Mouse (Mus musculus) mouse trophoblast stem cell (cell line): ENCODE measurements around the gene Gale.

Source experiments
- in situ Hi-C, 2 experiments: fragments of 300-500 bp; cut with MseI, MboI; formaldehyde crosslinking; loops; 2 replicates in 1 of 2; 3 replicates in 1 of 2; pipeline ENCODE4 v1.15.1; 2025

Gale gene

DNA sequence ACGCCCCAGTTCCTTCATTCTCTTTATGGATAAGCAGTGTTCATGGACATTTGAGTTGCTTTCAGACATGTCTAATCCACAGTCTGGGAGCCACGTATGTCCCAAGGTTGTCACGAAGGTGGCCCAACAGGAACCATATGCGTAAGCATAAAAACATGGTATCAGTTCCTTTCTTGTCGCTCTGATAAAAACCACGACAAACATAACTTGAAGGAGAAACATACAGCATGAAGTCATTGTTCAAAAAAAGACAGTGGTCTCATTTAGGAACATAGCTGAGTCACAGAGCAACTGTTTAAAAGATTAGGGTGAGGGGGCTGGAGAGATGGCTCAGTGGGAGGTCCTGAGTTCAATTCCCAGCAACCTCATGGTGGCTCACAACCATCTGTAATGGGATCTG lies 21.3 kb upstream of the Gale start:
- in situ Hi-C loops: no loop called here

DNA sequence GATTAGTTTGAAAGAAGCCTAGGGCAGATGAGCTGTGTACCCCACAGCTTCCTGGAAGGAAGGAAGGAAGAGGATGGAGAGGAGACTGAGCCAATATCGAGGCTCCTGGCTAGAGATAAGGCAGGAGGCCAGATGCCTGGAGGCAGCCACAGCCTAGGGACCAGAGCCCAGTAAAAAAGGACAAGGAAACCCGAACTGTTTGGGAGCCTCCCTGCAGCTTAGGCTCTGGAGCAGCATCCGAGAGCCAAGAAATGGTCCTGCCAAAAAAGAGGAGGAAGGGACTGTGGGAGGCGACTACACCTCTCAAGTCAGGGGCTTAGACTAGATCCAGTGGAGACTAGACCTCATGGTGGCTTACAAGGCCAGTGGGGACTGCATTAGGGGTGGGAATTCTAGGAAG lies 20.1 kb upstream of the Gale start:
- in situ Hi-C loops: no loop called here

DNA sequence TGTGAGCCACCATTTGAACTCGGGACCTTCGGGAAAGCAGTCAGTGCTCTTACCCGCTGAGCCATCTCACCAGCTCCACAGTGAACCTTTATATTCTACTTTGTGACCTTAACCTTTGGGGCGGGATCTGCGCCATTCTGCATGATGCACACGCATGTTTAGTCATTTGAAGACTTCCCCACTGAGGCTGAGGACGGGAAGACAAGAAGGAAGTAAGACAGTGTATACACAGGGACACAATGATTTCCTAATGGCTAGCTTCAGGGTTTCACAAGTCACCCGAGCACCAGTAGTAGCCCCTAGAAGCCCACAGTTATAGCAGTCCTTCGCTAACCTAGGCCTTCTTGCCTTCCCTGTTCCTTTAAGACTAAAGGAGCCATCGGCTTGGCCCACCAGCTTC lies 17.8 kb upstream of the Gale start:
- in situ Hi-C loops: no loop called here

DNA sequence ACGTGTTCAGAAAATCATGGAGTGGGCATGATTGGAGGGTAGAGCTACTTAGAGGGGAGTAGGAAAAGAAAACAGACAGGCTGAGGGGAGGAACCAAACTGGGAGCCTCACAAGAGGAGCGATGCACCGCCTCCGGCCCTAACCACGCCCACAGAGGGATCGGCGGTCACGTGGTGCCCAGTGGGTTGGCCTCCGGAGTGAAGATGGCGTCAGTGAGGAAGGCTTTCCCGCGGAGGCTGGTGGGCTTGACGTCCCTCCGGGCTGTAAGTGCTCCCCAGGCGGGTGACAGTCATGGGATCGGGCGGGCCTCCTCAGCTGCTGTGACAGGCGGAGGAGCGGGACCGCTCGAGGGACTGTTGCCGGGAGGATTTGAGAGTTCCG lies 17.3 kb upstream of the Gale start, which contains the start of gene Hmgcl:
TSS of gene Hmgcl (plus strand) at position 171 of the 381 bp plus-strand sequence.
- in situ Hi-C loops: no loop called here

DNA sequence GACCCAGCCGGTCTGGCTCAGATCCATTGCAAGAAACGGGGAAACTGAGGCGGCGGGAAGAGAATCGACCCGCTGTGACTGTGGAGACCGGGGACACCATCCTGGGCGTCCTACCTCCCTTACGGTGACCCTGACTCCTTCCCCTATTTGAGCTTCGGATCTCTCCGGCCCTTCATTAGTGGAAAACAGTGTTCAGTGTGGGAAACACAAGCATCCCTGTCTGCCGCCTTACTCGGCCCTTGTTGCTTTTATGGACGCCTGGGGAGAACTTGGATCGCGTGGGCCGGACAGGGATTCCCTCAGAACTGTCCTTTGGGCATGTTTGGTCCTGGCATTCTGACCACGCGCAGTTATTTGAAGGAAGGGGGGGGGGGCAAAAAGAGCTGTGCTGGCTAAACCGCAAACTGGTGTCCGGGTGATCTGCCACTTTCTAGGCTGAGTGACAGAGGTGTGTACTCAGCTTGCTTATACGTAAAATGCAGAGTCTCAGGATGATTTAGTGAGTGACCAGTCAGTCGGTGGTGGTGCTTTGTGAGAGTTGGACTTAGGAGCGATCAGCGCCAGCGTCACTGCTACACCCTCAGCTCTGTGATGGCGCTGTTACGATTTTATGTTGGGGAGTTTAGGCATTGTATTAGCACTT lies 16.7 kb upstream of the Gale start:
- in situ Hi-C loops: no loop called here

DNA sequence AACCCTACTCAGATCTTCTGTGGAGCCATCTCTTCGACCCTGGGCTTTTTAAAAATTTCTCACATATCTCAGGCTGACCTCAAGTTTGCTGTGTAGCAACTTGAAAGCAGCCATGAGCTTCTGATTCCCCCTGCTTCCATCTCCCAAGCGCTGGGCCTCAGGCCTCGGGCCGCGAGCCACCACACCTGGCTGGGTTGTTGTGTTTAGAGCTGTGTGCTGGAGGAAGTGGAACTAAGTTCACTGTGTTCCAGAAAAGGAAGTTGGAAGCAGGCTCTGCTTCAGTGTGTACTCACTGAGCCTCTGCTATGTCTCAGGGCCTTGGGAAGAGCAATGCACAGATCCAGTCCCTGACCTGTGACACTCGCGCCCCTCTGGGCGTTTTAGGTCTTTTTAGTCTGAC lies 15.4 kb upstream of the Gale start:
- in situ Hi-C loops: no loop called here

DNA sequence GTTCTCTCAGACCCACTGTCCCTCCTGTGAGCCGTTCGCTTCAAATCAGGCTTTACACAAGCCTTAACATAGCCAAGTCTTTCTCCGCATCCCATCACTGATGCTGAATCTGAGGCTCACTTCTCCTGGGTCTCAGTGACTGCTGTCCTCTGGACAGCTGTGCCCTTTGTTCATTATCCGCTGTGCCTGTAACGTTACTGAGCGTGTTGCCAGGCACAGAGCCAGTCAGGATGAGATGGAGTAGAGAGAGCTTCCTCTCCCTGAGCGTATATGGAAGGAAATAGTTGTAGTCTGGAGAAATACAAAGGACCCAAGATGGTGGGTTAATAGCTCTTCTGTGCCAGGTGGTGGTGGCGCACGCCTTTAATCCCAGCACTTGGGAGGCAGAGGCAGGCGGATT lies 14.1 kb upstream of the Gale start:
- in situ Hi-C loops: no loop called here

DNA sequence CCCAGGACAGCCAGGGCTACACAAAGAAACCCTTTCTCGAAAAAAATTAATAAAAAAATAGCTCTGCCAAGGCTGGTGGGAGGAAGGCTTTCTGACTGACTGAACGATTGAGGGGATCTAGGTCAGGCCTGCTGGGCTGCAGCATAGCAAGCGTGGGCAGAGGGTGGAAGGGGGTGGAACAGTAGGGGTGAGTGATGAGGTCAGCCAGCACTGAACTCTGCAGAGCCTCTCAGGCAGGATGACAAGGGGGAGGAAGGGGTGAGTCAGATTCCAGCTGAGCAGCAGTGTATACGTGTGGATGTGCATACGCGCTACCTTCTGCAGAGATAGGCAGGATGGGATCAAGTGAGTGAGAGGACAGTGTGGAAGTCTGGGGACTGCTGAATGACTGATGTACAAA lies 13.6 kb upstream of the Gale start:
- in situ Hi-C loops: no loop called here

DNA sequence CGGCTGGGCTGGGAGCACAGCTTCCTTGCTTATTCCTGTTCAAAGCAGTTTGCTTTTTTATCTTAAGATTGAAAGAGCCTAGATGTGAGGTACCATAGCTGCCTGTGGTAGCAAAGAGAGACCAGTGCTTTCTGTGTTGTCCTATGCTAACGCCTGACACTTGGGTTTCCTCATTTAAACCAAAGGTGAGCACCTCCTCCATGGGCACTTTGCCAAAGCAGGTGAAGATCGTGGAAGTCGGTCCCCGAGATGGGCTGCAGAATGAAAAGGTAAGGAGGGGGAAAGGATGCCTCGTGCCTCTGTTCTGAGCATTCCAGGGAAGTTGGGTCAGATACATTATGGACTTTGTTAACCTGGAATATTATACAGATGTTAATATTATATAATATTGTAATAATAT lies 13.2 kb upstream of the Gale start:
- in situ Hi-C loops: no loop called here

DNA sequence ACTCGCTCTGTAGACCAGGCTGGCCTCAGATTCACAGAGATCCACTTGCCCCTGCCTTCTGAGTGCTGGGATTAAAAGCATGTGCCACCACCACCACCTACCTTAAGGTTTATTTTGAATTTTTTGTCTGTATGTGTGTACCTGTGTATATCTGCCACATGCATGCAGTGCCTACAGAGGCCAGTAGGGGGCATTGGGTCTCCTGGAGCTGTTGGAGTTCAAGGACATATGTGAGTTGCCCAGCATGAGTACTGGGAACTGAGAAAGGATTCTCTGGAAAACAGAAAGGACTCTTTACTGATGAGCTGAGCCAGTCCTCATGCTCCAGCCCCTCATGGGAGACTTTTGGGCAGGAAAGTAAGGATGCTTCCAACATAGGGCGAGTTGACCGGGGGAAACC lies 12.0 kb upstream of the Gale start:
- in situ Hi-C loops: no loop called here

DNA sequence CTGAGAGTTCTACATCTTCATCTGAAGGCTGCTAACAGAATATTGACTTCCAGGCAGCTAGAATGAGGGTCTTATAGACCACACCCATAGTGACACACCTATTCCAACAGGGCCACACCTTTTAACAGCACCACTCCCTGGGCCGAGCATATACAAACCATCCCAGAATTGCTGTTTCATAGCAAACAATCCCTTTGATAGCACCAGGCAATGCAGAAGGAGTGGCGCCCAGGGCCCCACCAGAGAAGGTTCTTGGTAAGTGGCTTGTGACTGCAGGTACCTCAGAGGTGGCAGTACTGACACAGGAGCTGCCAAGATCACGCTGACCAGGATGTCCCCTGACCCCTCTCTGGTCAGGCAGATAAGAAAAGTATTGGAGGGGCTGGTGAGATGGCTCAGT lies 10.3 kb upstream of the Gale start:
- in situ Hi-C loops: no loop called here

DNA sequence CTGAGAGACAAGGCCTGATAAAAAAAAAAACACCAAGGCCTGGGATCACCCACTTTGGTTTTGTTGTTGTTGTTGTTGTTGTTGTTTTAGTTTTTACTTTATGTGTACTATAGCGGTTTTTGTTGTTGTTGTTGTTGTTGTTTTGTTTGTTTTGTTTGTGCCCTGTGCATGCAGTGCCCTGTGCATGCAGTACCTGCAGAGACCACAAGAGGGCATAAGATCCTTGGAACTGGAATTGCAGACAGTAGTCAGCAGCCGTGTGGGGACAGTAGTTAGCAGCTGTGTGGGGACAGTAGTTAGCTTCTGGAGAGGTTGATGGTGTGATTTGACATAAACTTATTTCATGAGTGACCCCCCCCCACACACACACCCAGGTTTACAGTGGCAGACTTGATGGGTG lies 9.3 kb upstream of the Gale start:
- in situ Hi-C loops: no loop called here

DNA sequence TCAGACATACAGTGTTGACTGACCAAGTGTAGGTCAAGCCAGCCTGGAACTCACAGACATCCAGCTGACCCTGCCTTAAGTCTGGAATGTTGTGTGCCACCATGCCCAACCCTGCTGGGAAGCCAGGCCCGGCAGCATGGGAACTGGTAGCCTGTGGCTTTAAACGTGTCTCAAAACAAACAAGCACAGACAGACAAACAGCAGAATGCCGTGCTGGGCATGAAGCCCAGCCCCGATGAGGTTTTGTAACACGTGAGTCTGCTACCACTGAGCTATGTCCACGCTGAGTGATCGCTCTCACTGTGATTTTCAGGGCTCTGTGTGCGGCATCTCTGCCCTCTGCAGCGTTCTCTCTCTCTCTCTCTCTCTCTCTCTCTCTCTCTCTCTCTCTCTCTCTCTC lies 7.6 kb upstream of the Gale start:
- in situ Hi-C loops: no loop called here

DNA sequence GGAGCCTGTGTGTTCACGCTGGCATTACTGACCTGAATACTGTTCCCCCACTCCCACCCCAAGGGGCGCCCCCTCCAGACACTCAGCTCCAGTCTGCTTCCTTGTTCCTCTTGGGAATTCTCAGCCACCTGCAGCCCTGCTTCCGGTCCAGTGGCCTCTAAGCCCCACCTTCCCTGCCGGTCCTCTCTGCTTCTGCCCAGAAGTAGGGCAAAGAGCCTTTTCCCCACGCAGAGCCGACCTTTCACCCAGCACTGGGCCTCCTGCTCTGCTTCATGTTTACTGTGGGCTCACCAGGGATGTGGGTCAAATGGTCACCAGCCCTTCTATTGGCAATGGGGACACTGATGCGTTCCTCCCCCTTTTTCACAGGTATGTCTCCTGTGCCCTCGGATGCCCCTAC lies 5.2 kb upstream of the Gale start:
- in situ Hi-C loops: no loop called here

DNA sequence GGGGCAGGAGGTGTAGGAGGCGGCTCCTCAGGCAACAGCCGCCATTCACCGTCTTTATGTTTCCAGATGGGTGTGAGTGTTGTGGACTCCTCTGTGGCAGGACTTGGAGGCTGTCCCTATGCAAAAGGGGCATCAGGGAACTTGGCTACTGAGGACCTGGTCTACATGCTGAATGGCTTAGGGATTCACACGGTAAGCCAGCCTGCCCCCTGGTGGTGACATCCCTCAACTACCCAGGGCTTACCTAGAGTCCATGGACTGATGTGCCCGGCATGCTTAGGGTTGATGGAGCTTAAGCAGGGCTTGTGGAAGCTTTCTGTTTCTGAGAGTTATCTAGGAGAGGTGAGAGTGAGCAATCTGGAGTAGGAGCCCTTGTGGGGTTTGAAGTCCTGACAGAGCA lies 2.8 kb upstream of the Gale start:
- in situ Hi-C loops: no loop called here

DNA sequence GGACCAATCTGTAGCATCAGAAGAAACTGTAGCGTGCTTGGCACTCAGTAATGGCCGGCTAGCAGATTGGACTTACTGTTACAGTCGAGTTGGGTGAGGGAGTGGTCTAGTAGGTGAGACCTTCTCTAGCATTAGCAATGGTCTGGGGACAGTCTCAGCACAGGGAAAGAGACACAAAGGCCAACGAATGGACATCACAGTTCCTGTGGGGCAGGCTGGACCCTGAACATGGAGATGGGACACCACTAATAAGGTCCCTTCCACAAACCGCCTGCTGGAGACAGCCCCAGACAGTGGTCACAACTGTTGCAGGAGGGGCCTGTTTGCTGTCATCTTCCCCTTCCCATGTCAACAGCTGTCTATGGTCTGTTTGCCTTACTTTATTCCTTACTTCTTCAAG lies 1.8 kb upstream of the Gale start:
- in situ Hi-C loops: no loop called here

DNA sequence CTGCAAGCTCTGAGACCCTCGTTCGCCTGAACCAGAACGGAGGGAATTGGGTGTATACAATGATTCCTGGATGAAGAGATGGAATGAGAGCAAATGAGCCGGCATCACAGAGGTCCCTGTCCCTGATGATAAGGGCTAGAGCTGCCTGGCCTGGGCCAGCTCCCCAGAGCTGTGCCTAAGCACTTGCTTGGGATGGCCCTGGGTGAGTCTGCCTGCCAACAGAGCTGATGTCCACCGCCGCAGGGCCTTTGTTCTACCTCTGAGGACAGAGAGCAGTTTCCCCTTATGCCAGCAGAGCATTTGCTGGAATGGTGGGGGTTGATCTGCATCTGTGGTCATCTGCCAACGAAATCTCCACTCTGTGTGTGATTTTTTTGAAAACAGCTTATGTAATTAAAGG lies 1.3 kb upstream of the Gale start:
- in situ Hi-C loops: no loop called here

DNA sequence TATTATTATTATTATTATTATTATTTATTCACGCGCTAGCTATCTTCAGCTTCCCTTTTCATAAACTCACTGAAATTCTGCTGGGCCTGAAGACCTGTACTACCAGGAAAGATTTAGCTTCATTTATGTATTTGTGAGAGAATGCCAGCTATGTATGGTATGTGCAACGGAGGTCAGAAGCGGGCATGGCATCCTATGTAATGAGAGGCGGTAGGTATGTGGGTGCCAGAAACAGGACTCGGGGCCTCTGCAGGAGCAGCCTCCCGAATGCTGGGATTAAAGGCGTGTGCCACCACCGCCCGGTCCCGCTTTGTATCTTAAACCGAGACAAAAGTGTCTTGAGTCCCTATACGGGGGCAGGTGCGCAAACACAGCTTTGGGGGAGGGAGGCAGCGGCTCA lies 581 bp upstream of the Gale start:
- in situ Hi-C loops: no loop called here

DNA sequence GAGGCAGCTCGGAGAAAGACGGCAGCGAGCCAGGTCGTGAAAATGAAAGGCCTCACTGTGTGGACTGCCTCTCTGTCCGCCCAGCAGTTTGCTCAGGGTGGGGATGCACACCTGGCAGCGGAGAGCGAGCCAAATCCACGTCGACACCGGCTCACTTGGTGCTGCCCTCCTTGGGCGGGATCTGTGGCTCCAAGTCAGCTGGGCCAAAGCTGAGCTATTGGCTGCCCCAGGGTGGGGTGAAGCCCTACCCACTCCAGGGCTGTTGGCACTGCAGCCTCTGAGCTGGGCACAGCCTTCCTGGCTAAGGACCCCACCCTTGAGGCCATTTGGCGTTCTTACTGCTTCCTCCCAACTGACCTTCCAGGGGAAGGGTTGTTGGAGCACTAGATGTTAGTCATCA lies 899 bp downstream of the Gale start:
- in situ Hi-C loops: no loop called here

DNA sequence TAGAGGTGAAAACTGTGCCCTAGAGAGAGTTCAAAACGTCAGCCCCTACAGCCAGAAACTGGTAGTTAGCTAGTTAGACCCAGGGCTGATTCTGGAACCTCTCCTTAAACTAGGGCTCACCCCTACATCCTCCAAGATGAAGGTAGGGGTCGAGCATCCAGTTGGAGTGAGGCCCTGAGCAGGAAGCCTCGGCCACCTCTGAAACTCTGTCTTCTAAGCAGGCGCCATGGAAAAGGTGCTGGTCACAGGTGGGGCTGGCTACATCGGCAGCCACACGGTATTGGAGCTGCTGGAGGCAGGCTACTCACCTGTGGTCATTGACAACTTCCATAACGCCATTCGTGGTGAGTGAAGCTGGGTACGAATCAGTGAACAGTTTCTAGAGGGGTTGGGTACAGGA lies 1.6 kb downstream of the Gale start:
- in situ Hi-C loops: no loop called here

DNA sequence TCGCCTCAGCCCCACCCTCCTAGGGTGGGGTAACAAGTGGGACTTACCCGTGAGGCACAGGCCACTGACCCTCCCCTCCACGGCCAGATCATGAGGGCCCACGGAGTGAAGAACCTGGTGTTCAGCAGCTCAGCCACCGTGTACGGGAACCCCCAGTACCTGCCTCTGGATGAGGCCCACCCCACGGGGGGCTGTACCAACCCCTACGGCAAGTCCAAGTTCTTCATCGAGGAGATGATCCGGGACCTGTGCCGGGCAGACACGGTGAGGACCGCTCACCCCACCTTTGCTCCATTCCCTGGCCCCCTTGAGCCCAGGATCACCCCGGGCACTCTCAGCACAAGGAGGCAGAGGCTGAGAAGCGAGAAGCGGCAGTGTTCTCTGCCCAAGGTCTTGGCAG lies 2.8 kb downstream of the Gale start:
- in situ Hi-C loops: no loop called here

DNA sequence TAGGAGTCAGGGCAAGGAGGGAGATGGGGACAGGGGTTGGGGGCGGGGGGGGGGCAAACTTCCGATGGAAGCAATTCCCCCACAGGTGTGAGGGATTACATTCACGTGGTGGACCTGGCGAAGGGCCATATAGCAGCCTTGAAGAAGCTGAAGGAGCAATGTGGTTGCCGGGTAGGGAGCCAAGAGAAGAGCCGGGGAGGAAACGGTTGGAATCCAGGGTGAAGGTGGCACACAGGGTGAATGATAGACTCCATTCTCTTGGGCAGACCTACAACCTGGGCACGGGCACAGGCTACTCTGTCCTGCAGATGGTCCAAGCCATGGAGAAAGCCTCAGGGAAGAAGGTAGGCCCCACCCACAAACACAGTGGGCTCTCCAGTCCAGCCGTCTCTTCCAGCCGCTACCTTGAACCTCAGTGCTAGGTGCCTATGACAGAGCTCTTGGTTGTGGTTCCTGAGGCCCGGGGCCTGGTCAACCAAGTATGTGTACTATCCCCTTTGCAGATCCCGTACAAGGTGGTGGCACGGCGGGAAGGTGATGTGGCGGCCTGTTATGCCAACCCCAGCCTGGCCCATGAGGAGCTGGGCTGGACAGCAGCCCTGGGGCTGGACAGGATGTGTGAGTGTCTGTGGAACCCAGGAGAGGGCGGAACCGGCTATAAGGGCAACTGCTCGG lies 3.7 kb downstream of the Gale start:
- in situ Hi-C loops: no loop called here

DNA sequence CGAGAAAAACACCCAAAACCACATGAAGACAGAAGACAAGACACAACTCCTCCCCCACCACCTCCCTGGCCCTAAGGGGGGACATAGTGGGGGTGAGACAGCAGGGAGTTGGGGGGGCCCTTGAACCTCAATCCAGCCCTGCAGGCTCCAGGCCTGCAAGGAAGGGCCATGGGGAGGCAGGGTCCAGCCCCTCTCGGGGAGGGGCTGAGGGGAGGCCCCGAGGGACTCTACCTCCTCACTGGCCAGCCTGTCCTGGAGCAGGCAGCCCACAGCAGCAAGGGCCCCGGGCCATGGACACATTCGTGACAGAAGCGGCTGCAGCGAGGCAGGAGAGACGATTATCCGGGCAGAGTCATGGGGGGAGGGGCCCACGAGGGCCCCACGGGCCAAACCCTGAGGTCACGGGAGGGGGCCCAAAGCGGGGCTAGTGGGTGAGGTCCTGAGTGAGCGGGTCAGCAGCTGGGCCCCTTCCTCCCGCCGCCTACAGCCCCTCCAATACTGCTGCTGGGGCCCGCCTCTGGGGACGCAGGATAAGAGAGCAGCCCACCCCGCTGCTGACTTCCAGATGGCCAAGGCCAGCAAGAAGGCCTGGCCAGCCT lies 4.8 kb downstream of the Gale start:
- in situ Hi-C loops: no loop called here
